Mouse (Mus musculus) B cell, adult 67 days (primary cell): ENCODE data around the gene Map4k4. TPM values are rescaled to one million over a fixed set of nuclear protein-coding genes. Genes with fewer than 3 reads are reported as not detected.

ENCODE experiments used
- total RNA-seq, 2 experiments: library from RNA; stranded (reverse); gene quantifications; 4 replicates each; pipeline ENCODE4 v1.2.4; 2023

Gene Map4k4
- 100 to 1,000 TPM; 219 to 232 TPM for total RNA-seq

DNA sequence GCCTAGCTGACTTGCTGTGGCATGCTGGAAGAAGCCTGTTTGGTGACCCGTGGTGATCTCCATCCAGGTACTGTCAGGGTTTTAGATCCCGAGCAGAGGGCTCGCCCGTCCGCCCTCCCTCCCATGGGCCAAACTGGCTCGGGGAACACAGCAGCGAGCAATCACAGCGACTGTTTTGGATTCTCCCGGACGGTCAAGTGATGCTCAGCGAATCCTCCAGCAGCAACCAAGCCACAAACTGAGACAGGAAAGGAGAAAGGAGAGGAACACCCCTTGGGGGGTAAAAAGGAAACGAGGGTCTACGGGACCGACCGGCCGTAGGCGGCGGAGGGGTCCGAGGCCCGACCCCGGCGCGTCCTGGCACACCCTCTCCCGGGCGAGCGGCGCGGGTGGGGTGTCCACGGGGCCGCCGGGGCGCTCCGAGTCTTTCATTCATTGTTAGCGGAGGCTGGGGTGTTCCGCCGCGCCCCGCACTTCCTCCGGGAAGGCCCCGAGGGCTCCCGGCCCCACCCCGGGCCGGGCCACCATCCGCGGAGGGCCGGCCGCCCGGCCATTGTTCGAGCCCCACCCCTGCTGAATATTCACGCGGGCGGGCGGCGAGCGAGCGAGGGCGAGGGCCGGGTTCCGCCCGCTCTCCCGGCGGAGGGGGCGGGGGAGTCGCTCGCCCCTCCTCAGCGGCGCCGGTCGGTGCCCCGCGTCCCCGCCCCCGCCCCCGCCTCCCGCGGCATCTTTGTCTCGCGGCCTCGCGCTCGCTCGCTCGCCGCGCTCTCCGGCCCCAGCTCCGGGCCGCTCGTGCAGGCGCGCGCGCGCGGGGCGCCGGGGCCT is at the start of gene Map4k4:
TSS of gene Map4k4 (plus strand) at position 733 of the 825 bp plus-strand sequence.

DNA sequence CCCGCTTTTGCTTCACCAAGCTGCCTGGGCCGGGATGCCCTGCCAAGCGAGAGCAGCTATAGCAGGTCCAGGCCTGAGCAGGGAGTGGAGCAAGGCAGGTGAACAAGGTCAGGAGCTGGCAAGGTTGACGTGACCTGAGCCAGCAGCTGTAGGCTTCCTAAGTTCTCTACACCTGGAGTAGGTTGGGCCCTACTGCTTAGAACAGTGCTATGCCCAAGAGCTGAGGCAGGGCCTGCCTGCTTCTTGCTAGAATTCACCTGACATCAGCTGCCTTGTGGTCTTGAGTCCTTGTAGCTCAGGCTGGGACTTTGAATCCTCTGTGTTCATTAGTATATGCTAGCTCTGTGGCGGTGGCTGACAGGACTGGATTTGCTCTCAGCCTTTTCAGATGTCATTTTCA is 173.1 kb downstream of the Map4k4 start, which contains the start of gene Il1r2:
TSS of gene Il1r2 (plus strand) at position 301 of the 400 bp plus-strand sequence.

Other genes starting within 250 kb of the Map4k4 start
- gene Creg2, start 249.4 kb upstream of the Map4k4 start, total RNA-seq, result not detected
- not detected for gene Rfx8, start 179.9 kb upstream of the Map4k4 start, total RNA-seq
- not detected for gene Gm3646, start 95.6 kb upstream of the Map4k4 start, total RNA-seq
- gene Il1r2, start 173.2 kb downstream of the Map4k4 start, total RNA-seq, result 10 to 100 TPM; 18.1 to 18.3 TPM